Comparison of ENCODE assay signal across 11 mouse cellular contexts in the genomic region with DNA sequence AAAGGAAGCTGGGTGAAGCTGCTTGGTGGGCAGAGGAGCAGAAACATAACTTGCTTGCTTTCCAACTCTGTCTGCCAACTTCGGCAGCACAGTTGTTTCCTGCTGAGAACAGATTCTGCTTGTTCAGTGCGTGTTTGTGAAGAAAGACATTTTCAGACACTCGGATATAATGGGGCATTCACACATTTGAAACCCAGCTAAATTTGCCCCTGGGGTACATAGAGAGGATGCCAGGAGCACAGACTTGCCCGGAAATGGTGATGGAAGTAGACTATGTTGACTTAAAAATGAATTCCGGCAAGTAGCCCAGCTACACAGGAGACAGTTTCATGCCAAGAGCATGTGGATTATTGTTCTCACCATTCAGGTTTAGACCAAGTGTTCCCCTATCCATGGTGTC.
DNase-seq lines count a peak whose midpoint lies in the region; ATAC-seq and TF ChIP-seq lines count a peak whose summit lies in the region.
"Had no signal": no experiment of that assay in that cellular context is flagged by ENCODE, and none has a peak within 500 bp of the region (broad histone marks: within the 10 kb centered on the region; RNA-seq: fewer than 3 reads in every experiment).

No protein-coding gene starts in this region.

- H3K4me2 ChIP-seq in heart, embryonic 12.5 days, result no peak overlapping the region
- peak overlapping the region; percentile 22 for H3K4me2 ChIP-seq in hindbrain, postnatal 0 days (ENCODE audit: low read depth, low read length)
- H3K4me2 ChIP-seq in stomach, postnatal 0 days (replicated peaks; ENCODE audit: low read depth), result no peak overlapping the region
- H3K4me2 ChIP-seq: stomach, embryonic 15.5 days had no signal

- H3K9ac ChIP-seq in heart, embryonic 12.5 days, result no peak overlapping the region
- no peak overlapping the region for H3K9ac ChIP-seq in hindbrain, postnatal 0 days (replicated peaks; ENCODE audit: low read length)
- no peak overlapping the region for H3K9ac ChIP-seq in stomach, postnatal 0 days (ENCODE audit: low read length)
- H3K9ac ChIP-seq: stomach, embryonic 15.5 days had no signal

- H3K79me2 ChIP-seq in macrophage (ENCODE audit: inconsistent target), result no peaks in the 10 kb centered on the region

- WGBS in heart, embryonic 12.5 days, result 58% methylated on average over 5 of the region's 5 CpGs
- 23% methylated on average over 5 of the region's 5 CpGs for WGBS in hindbrain, postnatal 0 days
- WGBS in macrophage (ENCODE audit: missing documents), result 18% methylated on average over 4 of the region's 5 CpGs
- 66% methylated on average over 5 of the region's 5 CpGs for WGBS in stomach, postnatal 0 days
- 77% methylated on average over 5 of the region's 5 CpGs for WGBS in limb, embryonic 10.5 days

- H3K27ac ChIP-seq in heart, embryonic 12.5 days (ENCODE audit: poor library complexity, severe bottlenecking), result no peak overlapping the region
- H3K27ac ChIP-seq in hindbrain, postnatal 0 days, result peak overlapping the region; percentile 73; the same call in 1 of the 2 replicates
- peak overlapping the region; percentile 22 for H3K27ac ChIP-seq in macrophage
- no peak overlapping the region for H3K27ac ChIP-seq in stomach, postnatal 0 days (replicated peaks)
- no peak overlapping the region for H3K27ac ChIP-seq in limb, embryonic 10.5 days
- H3K27ac ChIP-seq: stomach, embryonic 15.5 days had no signal

- no peaks in the 10 kb centered on the region for H3K9me3 ChIP-seq in heart, embryonic 12.5 days (replicated peaks)
- no peaks in the 10 kb centered on the region for H3K9me3 ChIP-seq in hindbrain, postnatal 0 days (ENCODE audit: low read length)
- no peaks in the 10 kb centered on the region for H3K9me3 ChIP-seq in stomach, postnatal 0 days (ENCODE audit: control insufficient read depth, low read length)
- H3K9me3 ChIP-seq in limb, embryonic 10.5 days (replicated peaks), result no peaks in the 10 kb centered on the region
- H3K9me3 ChIP-seq: stomach, embryonic 15.5 days had no signal

- peak; percentile 88 for DNase-seq in heart, adult 11 months
- peak; percentile 35 for DNase-seq in cerebellum, adult 9-11 months
- DNase-seq in hindbrain, postnatal 0 days (ENCODE audit: low spot score), result peak; percentile 85
- DNase-seq in spleen, postnatal 36 days (ENCODE audit: low spot score in 2 of 2), result no peak
- no peak for DNase-seq in stomach, postnatal 0 days (ENCODE audit: low spot score)
- DNase-seq in limb, embryonic 10.5 days (ENCODE audit: low spot score), result no peak
- DNase-seq: adrenal gland, adult 2 months; gastrocnemius, postnatal 25 days had no signal

- TF ChIP-seq EP300 in stomach, postnatal 0 days (optimal IDR thresholded peaks at IDR 0.05), result no peak

- TF ChIP-seq CTCF in hindbrain, postnatal 0 days (IDR thresholded peaks at IDR 0.05; ENCODE audit: low read depth), result no peak
- no peak for TF ChIP-seq CTCF in stomach, postnatal 0 days (IDR thresholded peaks at IDR 0.05; ENCODE audit: low read depth)

- H3K27me3 ChIP-seq in heart, embryonic 12.5 days (replicated peaks), result no peaks in the 10 kb centered on the region
- no peaks in the 10 kb centered on the region for H3K27me3 ChIP-seq in hindbrain, postnatal 0 days (ENCODE audit: insufficient read depth, low read length)
- no peaks in the 10 kb centered on the region for H3K27me3 ChIP-seq in stomach, postnatal 0 days (ENCODE audit: control insufficient read depth, insufficient read depth, low read length)
- no peaks in the 10 kb centered on the region for H3K27me3 ChIP-seq in limb, embryonic 10.5 days (ENCODE audit: low read depth, poor library complexity, severe bottlenecking)
- H3K27me3 ChIP-seq: stomach, embryonic 15.5 days had no signal

- no peaks in the 10 kb centered on the region for H3K4me1 ChIP-seq in heart, embryonic 12.5 days (replicated peaks)
- no peaks in the 10 kb centered on the region for H3K4me1 ChIP-seq in hindbrain, postnatal 0 days (ENCODE audit: insufficient read depth, low read length)
- H3K4me1 ChIP-seq in stomach, postnatal 0 days (replicated peaks; ENCODE audit: control insufficient read depth, insufficient read depth), result no peaks in the 10 kb centered on the region
- no peaks in the 10 kb centered on the region for H3K4me1 ChIP-seq in limb, embryonic 10.5 days
- H3K4me1 ChIP-seq: stomach, embryonic 15.5 days had no signal

- H3K36me3 ChIP-seq in heart, embryonic 12.5 days, result no peaks in the 10 kb centered on the region
- H3K36me3 ChIP-seq in hindbrain, postnatal 0 days (ENCODE audit: insufficient read depth, low read length), result no peaks in the 10 kb centered on the region
- no peaks in the 10 kb centered on the region for H3K36me3 ChIP-seq in macrophage (ENCODE audit: inconsistent target)
- no peaks in the 10 kb centered on the region for H3K36me3 ChIP-seq in stomach, postnatal 0 days (ENCODE audit: control insufficient read depth, insufficient read depth, low read length)
- no peaks in the 10 kb centered on the region for H3K36me3 ChIP-seq in limb, embryonic 10.5 days
- H3K36me3 ChIP-seq: stomach, embryonic 15.5 days had no signal

- no peak overlapping the region for H3K4me3 ChIP-seq in heart, embryonic 12.5 days
- H3K4me3 ChIP-seq in hindbrain, postnatal 0 days (ENCODE audit: low read length), result no peak overlapping the region
- no peak overlapping the region for H3K4me3 ChIP-seq in macrophage (ENCODE audit: inconsistent target)
- no peak overlapping the region for H3K4me3 ChIP-seq in stomach, postnatal 0 days (ENCODE audit: low read depth, low read length)
- no peak overlapping the region for H3K4me3 ChIP-seq in limb, embryonic 10.5 days
- H3K4me3 ChIP-seq: stomach, embryonic 15.5 days had no signal

- ATAC-seq in heart, embryonic 12.5 days (ENCODE audit: insufficient number of reproducible peaks, low FRiP score), result no peak
- ATAC-seq in hindbrain, postnatal 0 days, result peak; percentile 96
- no peak for ATAC-seq in stomach, postnatal 0 days (ENCODE audit: low FRiP score, low TSS enrichment)

Comparison
In these comparisons a context has a peak if more than half of its experiments do, and no peak if none do; other contexts are left out.
1. DNase-seq: peak in heart, adult 11 months (single experiment), cerebellum, adult 9-11 months (single experiment) and hindbrain, postnatal 0 days (single experiment); none in spleen, postnatal 36 days (0 of 2), stomach, postnatal 0 days (single experiment) and limb, embryonic 10.5 days (single experiment).
2. H3K27ac ChIP-seq: peak in hindbrain, postnatal 0 days (single experiment) and macrophage (single experiment); none in heart, embryonic 12.5 days (single experiment), stomach, postnatal 0 days (single experiment) and limb, embryonic 10.5 days (single experiment).